21 mouse cellular contexts compared by ENCODE assay signal in genomic region chr16:91348264-91348565, GRCm38 (mm10). TPM values are rescaled to one million over a fixed set of nuclear protein-coding genes. Genes with fewer than 3 reads are reported as not detected.
A peak's percentile ranks its signal among the peaks of the same experiment; 100 is the strongest.
DNase-seq lines count a peak whose midpoint lies in the region; ATAC-seq and TF ChIP-seq lines count a peak whose summit lies in the region.
"Had no signal": no experiment of that assay in that cellular context is flagged by ENCODE, and none has a peak within 500 bp of the region (broad histone marks: within the 10 kb centered on the region; RNA-seq: fewer than 3 reads in every experiment).

No protein-coding gene starts in this region.

- DNase-seq in liver, postnatal 0 days = no peak
- DNase-seq in liver = no peak
- peak; percentile 28 for DNase-seq in hindbrain, embryonic 14.5 days (ENCODE audit: low spot score)
- DNase-seq in cerebellum, postnatal 4 days (ENCODE audit: low spot score in 2 of 2) = no peak
- DNase-seq: adrenal gland, postnatal 14 days; cerebellum, adult 9-10 months; embryo, embryonic 11 days; gastrocnemius, postnatal 14 days; kidney, adult 8-10 months; thymus, adult 2 months had no signal

- H3K4me3 ChIP-seq in forebrain, embryonic 16.5 days (replicated peaks; ENCODE audit: low read length) = no peak overlapping the region
- H3K4me3 ChIP-seq in forebrain, embryonic 15.5 days = no peak overlapping the region
- no peak overlapping the region for H3K4me3 ChIP-seq in liver, postnatal 0 days (ENCODE audit: low read depth, low read length)
- H3K4me3 ChIP-seq in hindbrain, embryonic 14.5 days (replicated peaks; ENCODE audit: low read length) = no peak overlapping the region
- H3K4me3 ChIP-seq in midbrain, embryonic 15.5 days = no peak overlapping the region
- H3K4me3 ChIP-seq: embryonic facial prominence, embryonic 15.5 days; limb, embryonic 12.5 days; stomach, embryonic 15.5 days had no signal

- H3K27me3 ChIP-seq in forebrain, embryonic 16.5 days (replicated peaks; ENCODE audit: control insufficient read depth, insufficient read depth, low read length) = peaks cover 9% of the 10 kb centered on the region
- peaks cover 21% of the 10 kb centered on the region for H3K27me3 ChIP-seq in forebrain, embryonic 15.5 days
- H3K27me3 ChIP-seq in liver, postnatal 0 days (ENCODE audit: insufficient read depth, low read length) = no peaks in the 10 kb centered on the region
- peaks cover 42% of the 10 kb centered on the region for H3K27me3 ChIP-seq in hindbrain, embryonic 14.5 days (ENCODE audit: control insufficient read depth, insufficient read depth, low read length)
- peaks cover 21% of the 10 kb centered on the region for H3K27me3 ChIP-seq in midbrain, embryonic 15.5 days (replicated peaks)

- no peak for TF ChIP-seq EP300 in liver, postnatal 0 days (IDR thresholded peaks at IDR 0.05; ENCODE audit: low read depth)

- no peak overlapping the region for H3K4me2 ChIP-seq in forebrain, embryonic 16.5 days (ENCODE audit: low read length)
- H3K4me2 ChIP-seq in forebrain, embryonic 15.5 days (replicated peaks) = no peak overlapping the region
- no peak overlapping the region for H3K4me2 ChIP-seq in liver, postnatal 0 days (ENCODE audit: low read depth, low read length)
- 0 out of 2 replicates have a peak overlapping the region, but pooled peaks have one; percentile 10 for H3K4me2 ChIP-seq in hindbrain, embryonic 14.5 days (replicated peaks)
- peak overlapping the region; percentile 19 for H3K4me2 ChIP-seq in midbrain, embryonic 15.5 days
- H3K4me2 ChIP-seq: embryonic facial prominence, embryonic 15.5 days; limb, embryonic 12.5 days; stomach, embryonic 15.5 days had no signal

- H3K27ac ChIP-seq in forebrain, embryonic 16.5 days (ENCODE audit: low read length) = no peak overlapping the region
- H3K27ac ChIP-seq in forebrain, embryonic 15.5 days (replicated peaks) = no peak overlapping the region
- peak overlapping the region; percentile 52; the same call in 1 of the 2 replicates for H3K27ac ChIP-seq in liver, postnatal 0 days (ENCODE audit: low read depth)
- H3K27ac ChIP-seq in hindbrain, embryonic 14.5 days = no peak overlapping the region
- H3K27ac ChIP-seq in midbrain, embryonic 15.5 days = no peak overlapping the region
- H3K27ac ChIP-seq: embryonic facial prominence, embryonic 15.5 days; limb, embryonic 12.5 days; liver, embryonic 14.5 days; stomach, embryonic 15.5 days had no signal

- no peak for TF ChIP-seq CTCF in liver, postnatal 0 days (IDR thresholded peaks at IDR 0.05; ENCODE audit: low read depth)

- H3K9ac ChIP-seq in forebrain, embryonic 16.5 days (replicated peaks; ENCODE audit: low read depth, low read length) = no peak overlapping the region
- H3K9ac ChIP-seq in forebrain, embryonic 15.5 days (replicated peaks) = no peak overlapping the region
- no peak overlapping the region for H3K9ac ChIP-seq in liver, postnatal 0 days (replicated peaks)
- no peak overlapping the region for H3K9ac ChIP-seq in hindbrain, embryonic 14.5 days
- no peak overlapping the region for H3K9ac ChIP-seq in midbrain, embryonic 15.5 days
- H3K9ac ChIP-seq: embryonic facial prominence, embryonic 15.5 days; limb, embryonic 12.5 days; liver, embryonic 14.5 days; stomach, embryonic 15.5 days had no signal

- whole genome bisulfite sequencing in forebrain, embryonic 16.5 days = 42% methylated on average over 14 of the region's 14 CpGs
- 48% methylated on average over 14 of the region's 14 CpGs for WGBS in forebrain, embryonic 15.5 days
- 79% methylated on average over 14 of the region's 14 CpGs for WGBS in liver, postnatal 0 days (ENCODE audit: insufficient replicate concordance)
- WGBS in hindbrain, embryonic 14.5 days = 34% methylated on average over 14 of the region's 14 CpGs
- WGBS in midbrain, embryonic 15.5 days = 27% methylated on average over 14 of the region's 14 CpGs

- 0 out of 2 replicates have a peak, but pooled peaks have one; percentile 19 for ATAC-seq in forebrain, embryonic 16.5 days
- no peak for ATAC-seq in forebrain, embryonic 15.5 days (replicated peaks)
- no peak for ATAC-seq in liver, postnatal 0 days
- ATAC-seq in hindbrain, embryonic 14.5 days (ENCODE audit: low FRiP score) = no peak
- no peak for ATAC-seq in midbrain, embryonic 15.5 days (replicated peaks)
- ATAC-seq: activated CD4-positive, CD25-positive, alpha-beta regulatory T cell, adult 4 months; inflammation-experienced regulatory T-cells, adult 6 months; Patski had no signal

- H3K36me3 ChIP-seq in forebrain, embryonic 16.5 days (ENCODE audit: control insufficient read depth, insufficient read depth) = no peaks in the 10 kb centered on the region
- H3K36me3 ChIP-seq in forebrain, embryonic 15.5 days = no peaks in the 10 kb centered on the region
- no peaks in the 10 kb centered on the region for H3K36me3 ChIP-seq in liver, postnatal 0 days (replicated peaks; ENCODE audit: insufficient read depth, low read length)
- no peaks in the 10 kb centered on the region for H3K36me3 ChIP-seq in hindbrain, embryonic 14.5 days (replicated peaks; ENCODE audit: control insufficient read depth, insufficient read depth)
- no peaks in the 10 kb centered on the region for H3K36me3 ChIP-seq in midbrain, embryonic 15.5 days (replicated peaks)
- H3K36me3 ChIP-seq: embryonic facial prominence, embryonic 15.5 days; limb, embryonic 12.5 days; stomach, embryonic 15.5 days had no signal

- peaks cover 6% of the 10 kb centered on the region; the same call in 1 of the 2 replicates for H3K4me1 ChIP-seq in forebrain, embryonic 16.5 days (replicated peaks; ENCODE audit: control insufficient read depth, insufficient read depth, low read length)
- 0 out of 2 replicates have a peak, but pooled peaks cover 10% of the 10 kb centered on the region for H3K4me1 ChIP-seq in forebrain, embryonic 15.5 days
- H3K4me1 ChIP-seq in liver, postnatal 0 days (ENCODE audit: insufficient read depth) = peaks cover 12% of the 10 kb centered on the region
- no peaks in the 10 kb centered on the region for H3K4me1 ChIP-seq in hindbrain, embryonic 14.5 days (replicated peaks; ENCODE audit: control insufficient read depth, insufficient read depth, low read length)
- H3K4me1 ChIP-seq in midbrain, embryonic 15.5 days = peaks cover 11% of the 10 kb centered on the region
- H3K4me1 ChIP-seq: limb, embryonic 12.5 days; stomach, embryonic 15.5 days had no signal

- no peaks in the 10 kb centered on the region for H3K9me3 ChIP-seq in forebrain, embryonic 16.5 days (ENCODE audit: control insufficient read depth, low read length)
- no peaks in the 10 kb centered on the region for H3K9me3 ChIP-seq in forebrain, embryonic 15.5 days
- H3K9me3 ChIP-seq in liver, postnatal 0 days (ENCODE audit: low read length) = no peaks in the 10 kb centered on the region
- H3K9me3 ChIP-seq in hindbrain, embryonic 14.5 days (ENCODE audit: control insufficient read depth, low read length) = no peaks in the 10 kb centered on the region
- H3K9me3 ChIP-seq in midbrain, embryonic 15.5 days = no peaks in the 10 kb centered on the region
- H3K9me3 ChIP-seq: embryonic facial prominence, embryonic 15.5 days; limb, embryonic 12.5 days; stomach, embryonic 15.5 days had no signal

RNA-seq across cellular contexts. Expression of gene Ifnar2, which starts 24.4 kb away (rescaled TPM):
- 44.2 and 50.3 TPM in 2 replicates for polyA plus RNA-seq in forebrain, embryonic 16.5 days (2015; fragmentation: Nextera tagmentation; extraction: Ambion mirVana)
- polyA plus RNA-seq in forebrain, embryonic 15.5 days (2015; fragmentation: Nextera tagmentation; extraction: Ambion mirVana) = 41.6 and 42.3 TPM in 2 replicates
- polyA plus RNA-seq in liver, postnatal 0 days (2015; fragmentation: Nextera tagmentation; extraction: Ambion mirVana) = 107 and 113 TPM in 2 replicates
- polyA plus RNA-seq in hindbrain, embryonic 14.5 days (2014; fragmentation: Nextera tagmentation; extraction: Ambion mirVana) = 38.2 and 40.4 TPM in 2 replicates
- polyA plus RNA-seq in midbrain, embryonic 15.5 days (2015; fragmentation: Nextera tagmentation; extraction: Ambion mirVana) = 33.5 and 36.7 TPM in 2 replicates

RNA-seq across cellular contexts. Expression of gene Gm21970, which starts 43.3 kb away (rescaled TPM):
- polyA plus RNA-seq in forebrain, embryonic 16.5 days (2015; fragmentation: Nextera tagmentation; extraction: Ambion mirVana) = not detected in 2 replicates
- polyA plus RNA-seq in forebrain, embryonic 15.5 days (2015; fragmentation: Nextera tagmentation; extraction: Ambion mirVana) = not detected in 2 replicates
- polyA plus RNA-seq in liver, postnatal 0 days (2015; fragmentation: Nextera tagmentation; extraction: Ambion mirVana) = not detected in 2 replicates
- polyA plus RNA-seq in hindbrain, embryonic 14.5 days (2014; fragmentation: Nextera tagmentation; extraction: Ambion mirVana) = not detected in 2 replicates
- polyA plus RNA-seq in midbrain, embryonic 15.5 days (2015; fragmentation: Nextera tagmentation; extraction: Ambion mirVana) = not detected in 2 replicates
- polyA plus RNA-seq: embryonic facial prominence, embryonic 15.5 days; heart, postnatal 0 days; limb, embryonic 12.5 days; stomach, embryonic 15.5 days; thymus, adult 2 months had no signal

RNA-seq across cellular contexts. Expression of gene Il10rb, which starts 57.7 kb away (rescaled TPM):
- 8.9 and 10.7 TPM in 2 replicates for polyA plus RNA-seq in forebrain, embryonic 16.5 days (2015; fragmentation: Nextera tagmentation; extraction: Ambion mirVana)
- polyA plus RNA-seq in forebrain, embryonic 15.5 days (2015; fragmentation: Nextera tagmentation; extraction: Ambion mirVana) = 7.7 and 9.6 TPM in 2 replicates
- 25.5 and 26.4 TPM in 2 replicates for polyA plus RNA-seq in liver, postnatal 0 days (2015; fragmentation: Nextera tagmentation; extraction: Ambion mirVana)
- polyA plus RNA-seq in hindbrain, embryonic 14.5 days (2014; fragmentation: Nextera tagmentation; extraction: Ambion mirVana) = 13.0 and 13.4 TPM in 2 replicates
- polyA plus RNA-seq in midbrain, embryonic 15.5 days (2015; fragmentation: Nextera tagmentation; extraction: Ambion mirVana) = 11.7 and 11.9 TPM in 2 replicates

Comparison
In these comparisons a context has a peak if more than half of its experiments do, and no peak if none do; other contexts are left out.
1. H3K4me2 ChIP-seq: peak in hindbrain, embryonic 14.5 days (single experiment) and midbrain, embryonic 15.5 days (single experiment); none in forebrain, embryonic 16.5 days (single experiment), forebrain, embryonic 15.5 days (single experiment) and liver, postnatal 0 days (single experiment).